Mouse (Mus musculus) embryonic facial prominence, embryonic 10.5 days (tissue): Measurements from ENCODE around the gene Gja10. TPM values are rescaled to one million over a fixed set of nuclear protein-coding genes. Genes with fewer than 3 reads are reported as not detected.

ENCODE experiments used
- DNase-seq: peaks from one replicate; pipeline ENCODE4 v3.0.0-alpha.2; 2017; ENCODE audit warnings: low spot score
- H3K27ac ChIP-seq: fragments of 300-500 bp; sonication (generic); replicated peaks from 2 replicates; pipeline ENCODE4 v1.5.1; 2016; ENCODE audit warnings: mild to moderate bottlenecking
- H3K27me3 ChIP-seq: fragments of 300-500 bp; sonication (generic); replicated peaks from 2 replicates; pipeline ENCODE4 v1.6.1; 2016; ENCODE audit warnings: low read depth, mild to moderate bottlenecking; ENCODE audit not compliant: poor library complexity, severe bottlenecking
- H3K36me3 ChIP-seq: fragments of 300-500 bp; sonication (generic); replicated peaks from 2 replicates; pipeline ENCODE4 v1.6.1; 2016; ENCODE audit warnings: mild to moderate bottlenecking, moderate library complexity
- H3K4me1 ChIP-seq: fragments of 300-500 bp; sonication (generic); 2 replicates; pipeline ENCODE4 v1.6.1; 2016
- H3K4me3 ChIP-seq: fragments of 300-500 bp; sonication (generic); 2 replicates; pipeline ENCODE4 v1.5.1; 2016; ENCODE audit warnings: mild to moderate bottlenecking, moderate library complexity
- H3K9me3 ChIP-seq: fragments of 300-500 bp; sonication (generic); 2 replicates; pipeline ENCODE4 v1.6.1; 2016; ENCODE audit warnings: mild to moderate bottlenecking
- WGBS: fragments of 180-500 bp; shearing (Covaris S2); methylation state at CpG from one replicate; pipeline ENCODE4 v1.1.7; 2016; 5-methylcytosine and 5-hydroxymethylcytosine counted together
- polyA plus RNA-seq: library from polyadenylated mRNA; unstranded; fragments of >200 nt; fragmentation: Nextera tagmentation; extraction: Ambion mirVana; gene quantifications from 2 replicates; pipeline ENCODE4 v1.2.1, GENCODE M21; 2016

Gja10 gene
- polyA plus RNA-seq, 1 experiment from 2014 or later: 0.07 TPM

DNA sequence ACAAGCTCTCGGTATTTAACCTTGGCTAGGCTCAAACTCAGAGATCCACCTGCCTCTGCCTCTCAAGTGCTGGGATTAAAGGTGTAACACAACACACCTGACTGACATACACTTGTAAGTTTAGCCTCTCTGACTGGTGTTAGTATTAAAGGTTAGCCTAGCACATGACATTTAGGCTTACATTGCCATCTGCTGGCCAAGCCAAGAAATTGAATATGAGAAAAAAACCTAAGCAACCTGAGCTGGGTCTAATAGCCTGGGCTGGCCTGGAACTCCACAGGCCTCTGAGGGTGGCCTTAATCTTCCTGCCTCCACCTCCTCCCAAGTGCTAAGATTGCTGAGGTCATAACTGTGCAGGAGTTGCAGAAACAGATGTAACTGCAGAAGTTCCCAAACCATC lies 30.4 kb downstream of the Gja10 start:
- H3K4me1 ChIP-seq: peaks cover 31% of the 10 kb centered on the region
- DNase-seq: peak; percentile 60
- H3K4me3 ChIP-seq: no peak overlapping the region
- H3K9me3 ChIP-seq: no peaks in the 10 kb centered on the region
- H3K27me3 ChIP-seq: no peaks in the 10 kb centered on the region
- no peak overlapping the region for H3K27ac ChIP-seq
- 57% methylated on average over 1 of the region's 1 CpGs for WGBS
- peaks cover 11% of the 10 kb centered on the region for H3K36me3 ChIP-seq

DNA sequence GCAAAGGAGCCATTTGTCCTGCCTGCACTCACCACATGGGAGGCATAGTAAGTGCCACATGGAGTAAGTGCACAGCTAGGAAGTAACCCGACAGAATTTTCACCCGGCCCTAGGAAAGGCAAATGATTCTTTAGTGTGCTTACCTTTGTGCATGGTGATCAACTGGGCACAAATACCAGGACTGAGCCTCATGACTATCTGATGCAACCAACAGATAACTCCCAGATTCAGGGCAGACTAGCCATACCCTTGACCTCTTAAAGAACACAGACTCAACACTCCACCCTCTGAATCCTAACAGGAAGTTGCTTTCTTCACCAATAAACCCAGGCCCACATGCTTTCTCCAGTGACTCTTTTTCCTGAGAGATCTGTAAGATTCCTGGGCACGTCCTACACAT lies 31.1 kb downstream of the Gja10 start:
- Histone ChIP-seq H3K9me3 (no peaks in the 10 kb centered on the region), H3K4me3 (no peak overlapping the region), H3K4me1 (peaks cover 31% of the 10 kb centered on the region), H3K36me3 (peaks cover 7% of the 10 kb centered on the region), H3K27ac (no peak overlapping the region), H3K27me3 (no peaks in the 10 kb centered on the region)
- no peak for DNase-seq
- 61% methylated on average over 3 of the region's 3 CpGs for WGBS

GRCm38 (mm10) chr4:32570939-32571317 lies 31.6 kb downstream of the Gja10 start:
- DNase-seq: no peak
- H3K4me1 ChIP-seq: peaks cover 31% of the 10 kb centered on the region
- no peak overlapping the region for H3K4me3 ChIP-seq
- no peaks in the 10 kb centered on the region for H3K27me3 ChIP-seq
- H3K36me3 ChIP-seq: peaks cover 7% of the 10 kb centered on the region
- 80% methylated on average over 8 of the region's 8 CpGs for whole genome bisulfite sequencing
- H3K9me3 ChIP-seq: no peaks in the 10 kb centered on the region
- no peak overlapping the region for H3K27ac ChIP-seq

- DNase-seq: peak; percentile 53
These were observed 32.3 kb downstream of the Gja10 start for GRCm38 (mm10) chr4:32569995-32570938.

DNA sequence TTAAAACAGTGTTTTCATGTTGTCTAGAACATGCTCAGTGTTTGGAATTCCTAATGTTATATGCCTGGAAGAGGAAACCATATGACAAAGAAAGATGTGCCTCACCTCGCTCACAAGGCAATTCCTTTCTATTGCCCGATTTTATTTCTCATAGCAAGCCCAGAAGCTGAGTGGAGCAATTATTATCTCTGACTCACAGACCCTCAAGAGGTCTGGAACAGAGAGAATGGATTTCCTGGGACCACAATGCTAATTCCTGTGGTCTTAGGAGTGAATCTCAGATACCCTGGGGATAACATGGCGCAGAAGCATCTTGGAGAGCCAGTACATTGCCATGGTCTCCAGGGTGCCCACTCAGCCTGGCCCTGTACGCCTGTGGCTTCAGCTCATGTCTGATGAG lies 33.5 kb downstream of the Gja10 start:
- Histone ChIP-seq H3K4me1 (peaks cover 24% of the 10 kb centered on the region), H3K27ac (no peak overlapping the region), H3K27me3 (no peaks in the 10 kb centered on the region), H3K36me3 (peaks cover 23% of the 10 kb centered on the region), H3K9me3 (no peaks in the 10 kb centered on the region), H3K4me3 (no peak overlapping the region)
- no peak for DNase-seq
- 86% methylated on average over 4 of the region's 4 CpGs for WGBS

More at GRCm38 (mm10) chr4:32569995-32570938, 32.3 kb downstream of the Gja10 start:
- H3K4me1 ChIP-seq: peaks cover 29% of the 10 kb centered on the region
- no peaks in the 10 kb centered on the region for H3K27me3 ChIP-seq
- H3K9me3 ChIP-seq: no peaks in the 10 kb centered on the region
- peaks cover 12% of the 10 kb centered on the region for H3K36me3 ChIP-seq
- H3K27ac ChIP-seq: no peak overlapping the region; the same call in 1 of the 2 replicates
- WGBS: 61% methylated on average over 17 of the region's 17 CpGs
- H3K4me3 ChIP-seq: no peak overlapping the region

DNA sequence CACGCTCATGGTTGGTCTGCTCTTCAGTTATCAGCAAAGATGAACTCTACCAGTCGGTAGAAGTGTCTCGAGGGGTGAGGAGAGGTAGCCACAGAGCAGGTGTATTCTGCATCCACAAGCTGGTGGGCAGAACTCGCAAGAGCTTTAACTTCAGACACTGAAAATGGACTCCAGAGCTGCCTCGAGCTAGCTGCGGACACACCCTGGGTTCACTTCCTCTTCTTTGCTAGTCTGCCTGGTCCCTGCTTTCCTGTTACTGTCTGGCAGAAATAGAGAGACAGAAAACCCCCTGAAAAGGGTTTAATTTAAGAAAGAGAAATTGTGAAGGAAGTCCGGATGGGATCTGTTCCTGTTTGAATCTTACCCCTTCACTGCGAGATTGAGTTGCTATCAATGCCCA lies 37.6 kb downstream of the Gja10 start:
- H3K36me3 ChIP-seq: peaks cover 48% of the 10 kb centered on the region
- 87% methylated on average over 8 of the region's 8 CpGs for WGBS
- H3K27ac ChIP-seq: no peak overlapping the region
- no peaks in the 10 kb centered on the region for H3K9me3 ChIP-seq
- peaks cover 41% of the 10 kb centered on the region for H3K4me1 ChIP-seq
- DNase-seq: no peak
- H3K27me3 ChIP-seq: no peaks in the 10 kb centered on the region
- no peak overlapping the region for H3K4me3 ChIP-seq

GRCm38 (mm10) chr4:32564416-32564815 lies 38.1 kb downstream of the Gja10 start:
- 84% methylated on average over 7 of the region's 7 CpGs for WGBS
- Histone ChIP-seq H3K27ac (no peak overlapping the region), H3K27me3 (no peaks in the 10 kb centered on the region), H3K36me3 (peaks cover 48% of the 10 kb centered on the region), H3K4me3 (no peak overlapping the region), H3K9me3 (no peaks in the 10 kb centered on the region), H3K4me1 (peaks cover 36% of the 10 kb centered on the region)
- no peak for DNase-seq

DNA sequence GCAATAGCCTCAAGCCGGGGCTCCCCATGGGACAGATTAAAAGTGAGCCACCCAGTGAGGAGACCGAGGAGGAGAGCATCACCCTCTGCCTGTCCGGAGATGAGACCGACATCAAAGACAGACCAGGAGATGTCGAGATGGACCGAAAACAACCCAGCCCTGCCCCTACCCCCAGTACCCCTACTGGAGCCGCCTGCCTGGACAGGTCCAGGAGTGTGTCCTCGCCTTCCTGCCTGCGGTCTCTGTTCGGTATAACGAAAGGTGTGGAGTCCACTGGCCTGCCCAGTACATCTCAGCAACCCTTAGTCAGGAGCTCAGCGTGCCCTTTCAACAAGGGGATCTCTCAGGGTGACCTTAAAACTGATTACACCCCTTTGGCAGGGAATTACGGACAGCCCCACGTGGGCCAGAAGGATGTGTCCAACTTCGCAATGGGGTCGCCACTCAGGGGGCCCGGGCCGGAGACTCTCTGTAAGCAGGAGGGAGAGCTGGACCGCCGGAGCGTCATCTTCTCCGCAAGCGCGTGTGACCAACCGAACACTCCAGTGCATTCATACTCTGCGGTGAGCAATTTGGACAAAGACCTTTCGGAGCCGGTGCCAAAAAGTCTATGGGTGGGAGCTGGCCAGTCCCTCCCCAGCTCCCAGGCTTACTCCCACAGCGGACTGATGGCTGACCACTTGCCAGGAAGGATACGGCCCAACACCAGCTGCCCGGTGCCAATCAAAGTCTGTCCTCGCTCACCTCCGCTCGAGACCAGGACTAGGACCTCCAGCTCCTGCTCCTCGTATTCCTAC lies 40.0 kb downstream of the Gja10 start:
- Histone ChIP-seq H3K4me3 (no peak overlapping the region), H3K27ac (peak overlapping the region; percentile 66), H3K27me3 (no peaks in the 10 kb centered on the region), H3K36me3 (peaks cover 57% of the 10 kb centered on the region), H3K9me3 (no peaks in the 10 kb centered on the region), H3K4me1 (peaks cover 31% of the 10 kb centered on the region)
- no peak for DNase-seq
- 94% methylated on average over 35 of the region's 35 CpGs for WGBS

- WGBS: 45% methylated on average over 12 of the region's 12 CpGs
- peak; percentile 42 for DNase-seq
- Histone ChIP-seq H3K36me3 (peaks cover 57% of the 10 kb centered on the region), H3K4me1 (peaks cover 31% of the 10 kb centered on the region), H3K9me3 (no peaks in the 10 kb centered on the region), H3K27ac (peak overlapping the region; percentile 66), H3K4me3 (no peak overlapping the region), H3K27me3 (no peaks in the 10 kb centered on the region)
These were observed 40.9 kb downstream of the Gja10 start for GRCm38 (mm10) chr4:32561555-32562095.

DNA sequence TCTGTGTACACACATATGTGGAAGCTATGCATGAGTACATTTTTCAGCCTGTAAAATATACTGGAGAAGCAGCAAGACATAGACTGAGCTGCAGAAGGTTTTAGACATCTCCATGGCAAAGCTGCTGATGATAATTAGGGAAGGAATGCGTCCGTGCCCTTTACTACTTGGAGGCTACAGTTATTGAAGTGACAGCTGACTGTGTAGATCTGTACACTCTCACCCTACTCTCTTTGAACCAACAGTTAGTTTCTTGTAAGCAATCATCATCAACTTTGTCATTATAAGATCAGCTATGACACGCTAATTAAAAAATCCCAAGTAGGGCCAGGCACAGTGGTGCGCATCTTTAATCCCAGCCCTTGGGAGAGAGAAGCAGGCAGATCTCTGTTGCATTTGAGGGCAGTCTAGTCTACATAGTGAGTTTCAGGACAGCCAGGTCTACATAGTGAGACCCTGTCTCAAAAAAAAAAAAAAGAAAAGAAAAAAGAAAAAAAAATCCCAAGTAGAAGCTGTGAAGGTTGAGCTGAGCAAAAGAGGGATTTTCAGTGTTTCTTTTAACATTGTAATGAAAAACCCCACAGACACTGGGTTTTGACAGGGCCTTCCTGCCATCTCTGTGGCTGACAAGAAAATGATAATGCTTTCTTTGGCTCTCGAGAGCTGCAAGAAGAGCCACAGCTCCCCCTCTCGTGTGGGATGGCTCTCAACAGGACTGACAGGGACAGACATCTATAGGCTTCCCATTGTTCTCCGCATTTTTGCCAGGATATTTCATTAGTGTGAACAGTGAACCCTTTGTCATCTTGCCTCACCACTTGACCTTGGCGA lies 41.6 kb downstream of the Gja10 start:
- Histone ChIP-seq H3K27ac (peak overlapping the region; percentile 66), H3K4me3 (no peak overlapping the region), H3K4me1 (peaks cover 31% of the 10 kb centered on the region), H3K9me3 (no peaks in the 10 kb centered on the region), H3K27me3 (no peaks in the 10 kb centered on the region), H3K36me3 (peaks cover 51% of the 10 kb centered on the region)
- WGBS: 47% methylated on average over 8 of the region's 8 CpGs
- peak; percentile 32 for DNase-seq

- WGBS: 65% methylated on average over 6 of the region's 6 CpGs
- Histone ChIP-seq H3K4me3 (no peak overlapping the region), H3K4me1 (peaks cover 31% of the 10 kb centered on the region), H3K9me3 (no peaks in the 10 kb centered on the region), H3K27me3 (no peaks in the 10 kb centered on the region), H3K36me3 (peaks cover 46% of the 10 kb centered on the region), H3K27ac (peak overlapping the region; percentile 30; the same call in 1 of the 2 replicates)
- DNase-seq: no peak
These were observed 42.3 kb downstream of the Gja10 start for GRCm38 (mm10) chr4:32560246-32560645.

GRCm38 (mm10) chr4:32555506-32555905 lies 47.1 kb downstream of the Gja10 start:
- Histone ChIP-seq H3K27ac (no peak overlapping the region), H3K27me3 (no peaks in the 10 kb centered on the region), H3K36me3 (peaks cover 10% of the 10 kb centered on the region), H3K4me1 (peaks cover 6% of the 10 kb centered on the region), H3K9me3 (no peaks in the 10 kb centered on the region), H3K4me3 (no peak overlapping the region)
- no peak for DNase-seq
- WGBS: 92% methylated on average over 7 of the region's 7 CpGs
